Mouse (Mus musculus) kidney, postnatal 0 days (tissue): ENCODE results near the gene Ercc5. TPM values are rescaled to one million over a fixed set of nuclear protein-coding genes. Genes with fewer than 3 reads are reported as not detected.

Experiments
- ATAC-seq: fragments of 200-750 bp; cut with Nextera tagmentation; replicated peaks from 2 replicates; pipeline ENCODE4 v1.8.0; 2017; ENCODE audit warnings: low read depth, moderate number of reproducible peaks, moderate TSS enrichment, moderate library complexity; ENCODE audit not compliant: low FRiP score
- DNase-seq: peaks from one replicate; pipeline ENCODE4 v3.0.0-alpha.2; 2016; ENCODE audit warnings: low spot score
- H3K27ac ChIP-seq: fragments of 300-500 bp; sonication (generic); 2 replicates; pipeline ENCODE4 v1.5.1; 2014; ENCODE audit warnings: mild to moderate bottlenecking
- H3K27me3 ChIP-seq: fragments of 300-500 bp; sonication (generic); 2 replicates; pipeline ENCODE4 v1.6.1; 2014; ENCODE audit warnings: low read length, mixed read lengths; ENCODE audit not compliant: insufficient read depth
- H3K36me3 ChIP-seq: fragments of 300-500 bp; sonication (generic); 2 replicates; pipeline ENCODE4 v1.6.1; 2014; ENCODE audit warnings: low read length, mixed read lengths; ENCODE audit not compliant: insufficient read depth
- H3K4me1 ChIP-seq: fragments of 300-500 bp; sonication (generic); replicated peaks from 2 replicates; pipeline ENCODE4 v1.6.1; 2014; ENCODE audit warnings: antibody characterized with exemption, low read length, mixed read lengths; ENCODE audit not compliant: insufficient read depth
- H3K4me2 ChIP-seq: fragments of 300-500 bp; sonication (generic); 2 replicates; pipeline ENCODE4 v1.6.1; 2014; ENCODE audit warnings: mild to moderate bottlenecking, low read length, moderate library complexity, mixed read lengths
- H3K4me3 ChIP-seq: fragments of 300-500 bp; sonication (generic); replicated peaks from 2 replicates; pipeline ENCODE4 v1.5.1; 2014; ENCODE audit warnings: low read depth, low read length
- H3K9ac ChIP-seq: fragments of 300-500 bp; sonication (generic); 2 replicates; pipeline ENCODE4 v1.6.1; 2014; ENCODE audit warnings: low read depth, low read length
- H3K9me3 ChIP-seq: fragments of 300-500 bp; sonication (generic); replicated peaks from 2 replicates; pipeline ENCODE4 v1.6.1; 2016; ENCODE audit warnings: low read length, inconsistent platforms, mixed read lengths
- CTCF ChIP-seq: IDR thresholded peaks from 2 replicates; pipeline ENCODE4 v1.5.1; 2016; ENCODE audit warnings: antibody characterized with exemption, low read depth, mild to moderate bottlenecking, moderate library complexity
- WGBS: fragments of 180-500 bp; shearing (Covaris S2); extraction: QIAGEN DNeasy Blood & Tissue Kit; methylation state at CpG from one replicate; pipeline ENCODE4 v1.1.7; 2014; 5-methylcytosine and 5-hydroxymethylcytosine counted together
- polyA plus RNA-seq: library from polyadenylated mRNA; unstranded; fragments of >200 nt; fragmentation: Nextera tagmentation; extraction: Ambion mirVana; gene quantifications from 2 replicates; pipeline ENCODE4 v1.2.1, GENCODE M21; 2015

The Ercc5 gene
- polyA plus RNA-seq, 1 experiment from 2014 or later, result 14.1 TPM

- Histone ChIP-seq H3K4me1 (no peaks in the 10 kb centered on the region), H3K36me3 (peaks cover 3% of the 10 kb centered on the region), H3K4me3 (no peak overlapping the region), H3K27me3 (no peaks in the 10 kb centered on the region), H3K4me2 (no peak overlapping the region), H3K27ac (no peak overlapping the region), H3K9me3 (no peaks in the 10 kb centered on the region), H3K9ac (no peak overlapping the region)
- DNase-seq (no peak), ATAC-seq (no peak)
- no peak for TF ChIP-seq CTCF
- 80% methylated on average over 4 of the region's 4 CpGs for WGBS
Observed at GRCm38 (mm10) chr1:44129929-44130581, 17.5 kb upstream of the Ercc5 start.

- Histone ChIP-seq H3K27me3 (no peaks in the 10 kb centered on the region), H3K4me2 (no peak overlapping the region), H3K36me3 (peaks cover 27% of the 10 kb centered on the region), H3K27ac (no peak overlapping the region), H3K9me3 (no peaks in the 10 kb centered on the region), H3K9ac (no peak overlapping the region), H3K4me3 (no peak overlapping the region), H3K4me1 (no peaks in the 10 kb centered on the region)
- WGBS, result 84% methylated on average over 4 of the region's 4 CpGs
- TF ChIP-seq CTCF, result no peak
- ATAC-seq (no peak), DNase-seq (no peak)
Observed at GRCm38 (mm10) chr1:44140232-44140631, 7.3 kb upstream of the Ercc5 start.

GRCm38 (mm10) chr1:44142747-44143146, 4.8 kb upstream of the Ercc5 start:
- 95% methylated on average over 5 of the region's 5 CpGs for WGBS
- no peak for TF ChIP-seq CTCF
- Histone ChIP-seq H3K9me3 (no peaks in the 10 kb centered on the region), H3K4me3 (no peak overlapping the region), H3K36me3 (peaks cover 25% of the 10 kb centered on the region), H3K27ac (no peak overlapping the region), H3K4me2 (no peak overlapping the region), H3K9ac (no peak overlapping the region), H3K4me1 (no peaks in the 10 kb centered on the region), H3K27me3 (no peaks in the 10 kb centered on the region)
- ATAC-seq (no peak), DNase-seq (no peak)

- no peak overlapping the region for H3K27ac ChIP-seq
- H3K9ac ChIP-seq, result peak overlapping the region; percentile 69; the same call in 1 of the 2 replicates
Observed at GRCm38 (mm10) chr1:44148706-44149105, 1.2 kb downstream of the Ercc5 start.

GRCm38 (mm10) chr1:44155287-44155686, 7.7 kb downstream of the Ercc5 start:
- H3K4me1 ChIP-seq, result no peaks in the 10 kb centered on the region
- no peak overlapping the region for H3K4me2 ChIP-seq
- H3K9ac ChIP-seq, result no peak overlapping the region
- no peaks in the 10 kb centered on the region for H3K27me3 ChIP-seq
- 0 out of 2 replicates have a peak, but pooled peaks cover 3% of the 10 kb centered on the region for H3K36me3 ChIP-seq
- DNase-seq (peak; percentile 33), ATAC-seq (no peak)
- no peak overlapping the region for H3K27ac ChIP-seq
- no peaks in the 10 kb centered on the region for H3K9me3 ChIP-seq
- TF ChIP-seq CTCF, result peak; percentile 51; the same call in 1 of the 2 replicates
- H3K4me3 ChIP-seq, result no peak overlapping the region
- 95% methylated on average over 4 of the region's 4 CpGs for WGBS

More at GRCm38 (mm10) chr1:44148706-44149105, 1.2 kb downstream of the Ercc5 start:
- ATAC-seq (no peak), DNase-seq (peak; percentile 49)
- Histone ChIP-seq H3K4me1 (no peaks in the 10 kb centered on the region), H3K9me3 (no peaks in the 10 kb centered on the region), H3K4me2 (peak overlapping the region; percentile 56), H3K27me3 (no peaks in the 10 kb centered on the region), H3K4me3 (peak overlapping the region; percentile 81), H3K36me3 (no peaks in the 10 kb centered on the region)
- 30% methylated on average over 6 of the region's 6 CpGs for WGBS
- TF ChIP-seq CTCF, result peak; percentile 48

GRCm38 (mm10) chr1:44158317-44158716, 10.8 kb downstream of the Ercc5 start:
- Histone ChIP-seq H3K9ac (no peak overlapping the region), H3K27ac (no peak overlapping the region), H3K4me1 (no peaks in the 10 kb centered on the region), H3K4me2 (no peak overlapping the region), H3K36me3 (peaks cover 19% of the 10 kb centered on the region), H3K9me3 (no peaks in the 10 kb centered on the region), H3K27me3 (no peaks in the 10 kb centered on the region), H3K4me3 (no peak overlapping the region)
- 81% methylated on average over 6 of the region's 6 CpGs for WGBS
- TF ChIP-seq CTCF, result no peak
- ATAC-seq, result no peak
- DNase-seq, result no peak
